Mouse (Mus musculus): ENCODE measurements around the gene Lingo1.

Gene Lingo1

DNA sequence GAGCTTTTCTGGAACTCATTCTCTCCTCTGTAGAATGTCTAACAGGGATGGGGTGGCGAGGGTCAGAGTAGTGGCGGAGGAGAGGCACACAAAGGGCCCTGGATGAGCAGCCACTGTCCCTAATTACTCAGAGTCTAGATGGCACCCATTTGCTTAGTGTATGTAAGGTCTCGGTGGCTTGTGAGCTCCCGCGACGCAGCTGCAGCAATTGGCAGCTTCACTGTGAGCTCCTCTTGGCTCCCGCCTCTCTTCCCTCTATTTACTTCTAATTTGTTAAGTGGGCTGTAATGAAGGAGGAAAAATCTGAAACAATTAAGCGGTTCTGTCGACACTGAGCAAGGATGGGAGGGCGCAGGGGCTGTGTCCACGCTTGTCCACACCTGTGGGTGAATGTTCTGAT, 195.6 kb downstream of the Lingo1 start:
- no peak for DNase-seq (ENCODE audit: low spot score)

DNA sequence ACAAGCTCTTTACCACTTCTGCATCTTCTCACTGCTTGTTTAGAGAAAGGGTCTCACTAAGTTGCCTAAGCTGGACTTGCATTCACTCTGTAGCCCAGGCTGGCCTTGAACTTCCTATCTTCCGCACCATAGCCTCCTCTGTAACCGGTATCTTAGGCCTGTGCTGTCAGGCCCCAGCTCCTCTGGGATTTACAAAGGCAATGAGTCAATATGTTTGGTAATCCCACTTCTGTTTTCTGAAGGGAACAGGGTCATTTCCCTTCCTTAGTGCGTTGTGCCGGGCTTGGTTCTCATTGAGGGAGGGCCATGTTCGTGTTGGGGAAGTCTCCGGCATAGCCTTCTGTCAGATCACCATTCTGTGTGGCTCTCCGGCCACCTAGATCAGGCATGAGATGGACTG, 203.6 kb downstream of the Lingo1 start:
- no peak for DNase-seq (ENCODE audit: low spot score)

DNA sequence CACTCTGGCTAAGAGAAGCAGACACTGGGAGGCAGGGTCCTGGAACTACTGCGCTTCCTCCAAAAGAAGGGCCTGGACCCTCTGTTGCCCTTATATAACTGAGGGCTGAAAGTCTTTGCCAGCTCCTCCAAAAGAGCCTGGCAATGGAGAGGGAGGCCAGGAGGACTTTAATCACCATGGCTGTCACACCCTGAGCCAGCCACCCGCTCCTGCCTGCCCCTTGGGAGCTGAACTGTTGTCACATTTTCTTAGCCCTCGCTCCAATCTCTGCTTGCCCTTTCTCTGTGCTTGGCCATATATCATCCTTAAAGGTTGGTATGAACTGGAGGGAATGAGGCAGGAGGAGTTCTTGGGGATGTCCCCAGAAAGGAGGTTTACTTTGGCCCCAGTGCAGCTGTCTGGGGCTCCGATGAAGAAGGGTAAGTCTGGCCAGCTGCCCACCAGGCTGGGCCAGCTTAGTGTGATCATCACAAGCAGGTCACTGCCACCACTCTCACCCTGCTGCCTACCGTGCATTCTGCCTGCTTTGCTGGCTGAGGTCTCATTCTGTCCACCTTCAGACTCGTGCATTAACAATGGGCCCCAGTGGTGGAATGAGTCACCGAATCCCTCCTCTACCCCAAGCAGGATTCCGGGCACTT, 204.9 kb downstream of the Lingo1 start:
- DNase-seq (ENCODE audit: low spot score), result no peak

DNA sequence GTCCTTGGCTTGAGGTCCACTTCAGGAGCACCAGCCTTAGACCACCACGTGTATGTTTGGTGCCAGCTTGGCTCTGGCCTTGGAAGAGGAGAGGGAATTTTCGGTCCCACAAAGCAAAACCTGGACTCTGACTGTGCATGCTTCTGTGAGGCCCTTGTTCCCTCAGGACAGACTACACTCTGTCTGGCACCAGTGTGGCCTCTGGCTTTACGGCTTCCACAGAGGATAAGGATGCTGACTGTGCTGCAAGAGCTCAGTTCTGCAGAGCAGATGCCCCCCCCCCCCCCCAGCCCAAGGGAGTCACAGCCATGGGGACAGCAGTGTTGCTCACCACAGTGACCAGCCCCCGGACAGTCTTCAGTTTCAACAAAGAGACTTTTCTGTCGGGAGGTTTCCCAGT, 206.5 kb downstream of the Lingo1 start:
- no peak for DNase-seq (ENCODE audit: low spot score)

DNA sequence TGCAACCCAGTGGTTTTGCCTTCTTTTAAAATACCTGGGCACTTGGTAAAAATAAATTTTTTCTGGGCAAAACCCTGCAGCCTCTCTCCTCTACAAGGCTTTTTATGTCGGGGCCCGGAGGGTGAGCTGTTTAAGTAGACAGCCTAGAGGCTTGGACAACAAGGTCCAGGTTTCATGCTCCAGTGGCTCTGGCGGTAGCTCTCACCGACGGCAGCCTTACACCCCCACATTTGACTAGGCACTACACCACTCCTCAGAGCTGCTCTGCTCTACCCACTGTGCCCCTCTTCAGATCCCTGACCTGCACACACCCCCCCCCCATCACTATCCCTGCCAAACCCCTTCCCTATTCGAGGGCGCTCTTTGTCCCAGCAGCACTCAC, 212.2 kb downstream of the Lingo1 start:
- DNase-seq (ENCODE audit: low spot score), result no peak

DNA sequence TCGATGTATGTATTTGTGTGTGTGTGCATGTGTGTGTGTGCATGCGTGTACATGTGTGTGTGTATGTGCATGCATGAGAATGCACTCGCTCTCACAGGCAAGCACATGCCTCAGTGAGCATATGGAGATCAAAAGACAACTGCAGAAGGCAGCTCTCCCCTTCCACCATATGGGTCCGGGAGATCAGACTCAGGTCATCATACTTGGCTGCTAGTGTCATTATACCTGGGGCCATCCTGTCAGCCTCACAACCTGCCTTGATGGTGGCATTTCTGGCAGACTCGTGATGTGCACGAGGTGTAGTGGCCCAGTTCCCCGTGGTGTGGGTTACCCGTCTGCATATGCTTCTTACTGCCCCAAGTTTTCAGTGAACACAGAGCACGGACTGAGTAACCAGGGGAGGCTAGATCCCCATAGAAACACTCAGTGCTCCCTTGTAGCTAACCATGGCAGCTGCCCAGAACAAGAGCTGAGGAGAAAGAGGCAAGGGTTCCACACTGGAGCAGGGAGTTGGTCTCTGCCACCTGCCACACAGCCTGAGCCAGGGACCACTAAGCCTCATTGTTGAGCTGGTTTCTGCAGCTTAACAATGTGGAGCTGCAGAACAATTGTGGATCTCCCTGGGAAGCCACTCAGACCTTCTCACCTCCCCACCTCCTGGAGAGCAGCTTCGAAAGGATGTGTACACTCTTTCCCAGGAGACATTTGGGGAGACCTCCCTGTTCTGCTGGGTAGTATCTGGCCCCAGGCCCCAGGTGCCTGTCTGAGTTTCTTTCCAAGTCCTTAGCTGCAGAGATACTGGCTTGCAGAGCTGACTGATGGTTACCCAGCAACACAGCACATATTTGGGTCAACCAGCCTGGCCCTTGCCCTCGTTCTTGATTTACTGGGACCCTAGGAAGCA, 212.9 kb downstream of the Lingo1 start:
- no peak for DNase-seq (ENCODE audit: low spot score)

DNA sequence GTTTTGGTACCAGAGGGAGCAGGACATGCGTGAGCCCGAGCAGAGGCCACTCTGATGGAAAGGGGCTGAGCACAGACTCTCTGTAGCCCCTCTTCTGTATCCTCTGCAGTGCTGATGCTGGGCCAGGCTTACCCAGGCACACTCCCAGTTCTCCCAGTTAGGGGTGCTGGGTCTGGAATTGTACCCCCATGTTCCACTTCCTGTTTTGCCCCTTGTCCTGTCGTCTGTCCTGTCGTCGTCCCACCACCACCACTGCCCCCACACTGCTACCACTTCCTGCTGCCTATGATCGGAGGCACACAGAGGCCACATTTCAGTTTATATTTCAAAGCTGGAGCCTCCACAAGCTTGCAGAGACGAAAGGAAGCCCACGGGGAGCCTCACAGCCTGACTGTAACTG, 213.6 kb downstream of the Lingo1 start:
- no peak for DNase-seq (ENCODE audit: low spot score)

DNA sequence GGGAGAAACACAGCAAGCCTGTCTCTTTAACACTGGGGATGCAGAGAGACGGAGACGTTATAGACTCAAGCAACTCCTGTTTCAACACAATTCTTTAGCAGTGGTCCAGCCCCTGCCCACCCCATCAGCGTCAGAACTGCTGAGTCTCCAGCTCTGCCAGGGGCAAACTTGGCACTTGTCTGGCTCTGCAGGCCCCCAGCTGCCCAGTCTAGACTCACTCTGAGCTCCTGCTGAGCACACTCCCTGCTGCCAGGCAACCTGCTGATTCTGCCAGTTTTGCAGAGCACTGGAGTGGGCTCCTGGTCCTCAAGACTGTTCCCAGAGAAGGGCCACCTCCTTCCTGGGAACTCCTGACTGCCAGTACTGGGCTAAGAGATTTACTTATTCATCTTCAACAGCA, 214.6 kb downstream of the Lingo1 start:
- DNase-seq (ENCODE audit: low spot score), result no peak

DNA sequence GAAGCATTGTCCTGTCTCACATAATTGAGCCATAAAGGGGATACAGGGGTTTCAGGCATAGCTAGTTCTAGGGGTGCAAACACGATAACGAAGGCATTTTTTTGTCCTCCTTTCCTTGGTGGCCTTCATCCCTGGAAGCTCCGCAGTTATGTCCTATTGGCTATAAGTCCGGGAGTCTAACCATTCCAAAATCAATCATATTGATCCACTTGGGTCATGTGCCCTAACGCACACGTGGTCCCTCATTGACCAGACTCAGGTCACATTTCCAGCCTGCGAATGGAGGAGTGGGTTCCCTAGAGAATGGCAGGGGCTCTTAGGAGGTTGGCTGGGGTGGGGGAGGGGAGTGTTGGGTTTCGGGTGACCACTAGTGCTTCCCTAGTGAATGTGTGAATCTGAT, 215.3 kb downstream of the Lingo1 start:
- no peak for DNase-seq (ENCODE audit: low spot score)

DNA sequence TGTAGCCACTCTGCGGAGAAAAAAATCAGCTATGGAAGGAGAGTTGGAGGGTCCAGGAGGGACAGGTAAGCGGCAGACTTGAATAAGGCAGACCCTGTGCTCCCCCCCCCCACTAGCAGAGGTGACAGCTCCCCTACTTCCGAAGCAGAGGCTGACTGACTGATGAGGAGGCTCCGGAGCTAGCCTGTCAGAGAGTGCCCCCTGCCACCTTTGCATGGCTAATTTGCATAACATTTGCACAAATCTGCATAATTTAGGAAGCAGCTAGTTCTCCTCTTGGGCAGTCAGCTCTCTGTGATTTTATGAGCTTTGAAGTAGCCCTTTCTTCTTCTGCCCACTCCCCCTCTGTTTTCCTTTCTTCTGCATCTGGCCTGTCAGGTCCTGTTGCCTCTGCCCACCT, 216.2 kb downstream of the Lingo1 start:
- DNase-seq (ENCODE audit: low spot score), result no peak

DNA sequence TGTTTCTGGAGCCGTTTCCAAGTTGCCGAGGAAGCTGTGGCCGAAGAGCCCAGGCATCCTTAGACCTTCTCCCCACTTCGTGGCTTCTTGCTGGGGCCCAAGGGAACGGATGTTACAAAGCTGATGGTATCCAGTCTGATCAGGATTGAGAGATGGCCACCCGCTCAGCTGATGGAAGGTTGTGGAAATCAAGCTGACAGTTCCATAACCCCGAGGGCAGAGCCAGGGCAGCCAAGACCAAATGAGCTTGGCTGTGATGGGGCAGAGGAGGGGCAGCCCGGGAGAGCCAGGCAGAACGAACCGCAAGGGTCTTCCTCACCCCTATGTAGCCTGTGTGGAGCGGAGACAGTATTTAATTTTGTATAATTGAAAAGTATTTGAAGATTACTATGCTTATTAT, 218.9 kb downstream of the Lingo1 start:
- no peak for DNase-seq (ENCODE audit: low spot score)

DNA sequence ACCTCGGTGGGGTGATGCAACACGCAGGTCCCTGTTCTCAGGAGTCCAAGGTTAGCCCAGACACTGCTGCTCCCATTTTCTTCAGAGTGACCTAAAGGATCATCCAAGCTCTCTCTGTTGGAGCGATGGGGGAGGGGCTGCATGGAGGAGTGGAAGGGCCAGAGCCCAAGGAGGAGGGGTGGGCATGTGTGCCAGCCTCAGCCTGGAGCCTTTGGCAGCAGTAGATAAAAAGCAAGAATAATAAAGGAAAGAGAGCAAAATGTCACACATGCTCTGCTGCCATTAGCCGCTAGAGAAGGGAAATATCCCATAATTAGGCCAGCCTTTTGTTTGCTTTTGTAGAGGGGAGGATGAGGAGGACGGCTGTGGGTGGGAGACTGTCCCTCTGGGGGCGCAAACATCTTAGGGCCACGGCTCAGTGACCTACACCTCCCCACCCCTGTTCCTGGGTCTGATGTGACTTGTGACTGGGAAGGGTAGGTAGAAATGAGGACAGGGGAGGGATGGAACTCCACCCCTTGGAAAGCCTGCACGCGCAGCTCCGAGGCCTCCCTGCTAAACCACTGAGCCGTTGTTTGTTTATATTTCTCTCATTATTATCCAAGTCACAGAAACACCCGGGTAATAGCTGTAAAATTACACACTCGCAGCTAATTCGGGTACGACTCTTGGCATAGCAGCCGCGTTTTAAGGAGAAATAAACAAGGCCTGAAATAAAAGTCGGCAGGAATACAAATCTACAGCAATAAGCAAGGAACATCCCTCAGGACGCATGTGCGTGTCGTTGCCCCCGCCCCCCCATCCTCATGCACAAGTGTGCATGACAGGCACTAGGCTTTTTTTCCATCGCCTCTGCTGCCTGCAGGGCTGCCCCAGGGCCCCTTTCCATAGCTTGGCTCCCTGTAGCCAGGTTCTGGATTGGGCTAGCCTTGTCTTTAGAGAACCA, 223.5 kb downstream of the Lingo1 start:
- DNase-seq (ENCODE audit: low spot score), result no peak

Measured in left cerebral cortex, adult 11 months (tissue).